Mouse (Mus musculus): ENCODE measurements around the gene Rab31. TPM values are rescaled to one million over a fixed set of nuclear protein-coding genes. Genes with fewer than 3 reads are reported as not detected.

The Rab31 gene
- polyA plus RNA-seq, 1 experiment: 60.7 TPM

- no peaks in the 10 kb centered on the region for H3K27me3 ChIP-seq (ENCODE audit: control insufficient read depth, insufficient read depth, insufficient read length)
- peaks cover 13% of the 10 kb centered on the region for H3K36me3 ChIP-seq (ENCODE audit: control insufficient read depth, insufficient read depth)
- no peak overlapping the region for H3K4me3 ChIP-seq
- no peak overlapping the region for H3K4me2 ChIP-seq (ENCODE audit: low read depth)
- no peak for TF ChIP-seq MYOD1 (IDR thresholded peaks at IDR 0.05; ENCODE audit: control insufficient read depth in 1 of 3, insufficient read length in 2 of 3, low read depth in 2 of 3)
- TF ChIP-seq SRF (IDR thresholded peaks at IDR 0.05; ENCODE audit: control insufficient read depth, insufficient read length, low read depth): no peak
- TF ChIP-seq POLR2A (IDR thresholded peaks at IDR 0.05; ENCODE audit: insufficient read length, low read depth): no peak
- TF ChIP-seq MAX (IDR thresholded peaks at IDR 0.05; ENCODE audit: low read depth): no peak
- no peak for TF ChIP-seq TCF3 (IDR thresholded peaks at IDR 0.05; ENCODE audit: insufficient read length, low read depth)
- TF ChIP-seq E2F4 (IDR thresholded peaks at IDR 0.05; ENCODE audit: insufficient read depth): no peak
- TF ChIP-seq TCF12 (IDR thresholded peaks at IDR 0.05; ENCODE audit: insufficient read depth, poor library complexity, severe bottlenecking): no peak
- no peak for TF ChIP-seq USF1 (IDR thresholded peaks at IDR 0.05; ENCODE audit: low read depth)
- no peak for TF ChIP-seq CEBPB (IDR thresholded peaks at IDR 0.05; ENCODE audit: insufficient read depth, poor library complexity, severe bottlenecking)
- no peak for TF ChIP-seq MYOG (IDR thresholded peaks at IDR 0.05; ENCODE audit: control insufficient read depth in 1 of 3, insufficient read depth in 1 of 3, insufficient read length in 2 of 3, low read depth in 2 of 3)
- TF ChIP-seq POLR2AphosphoS2 (IDR thresholded peaks at IDR 0.05; ENCODE audit: insufficient read length, low read depth): no peak
- H3ac ChIP-seq (ENCODE audit: control insufficient read depth, insufficient read length): no peak overlapping the region
- no peaks in the 10 kb centered on the region for H3K79me2 ChIP-seq (ENCODE audit: control insufficient read depth, insufficient read depth)
These were observed 122.0 kb downstream of the Rab31 start for GRCm38 (mm10) chr17:65650598-65650997.

- no peak overlapping the region for H3ac ChIP-seq (ENCODE audit: control insufficient read depth, insufficient read length)
- peaks cover 13% of the 10 kb centered on the region for H3K36me3 ChIP-seq (ENCODE audit: control insufficient read depth, insufficient read depth)
- H3K4me2 ChIP-seq (ENCODE audit: low read depth): no peak overlapping the region
- TF ChIP-seq MYOD1 (IDR thresholded peaks at IDR 0.05; ENCODE audit: control insufficient read depth in 1 of 3, insufficient read length in 2 of 3, low read depth in 2 of 3) (peak in 1 of 3 experiments; percentile 34), MYOG (IDR thresholded peaks at IDR 0.05; ENCODE audit: control insufficient read depth in 1 of 3, insufficient read depth in 1 of 3, insufficient read length in 2 of 3, low read depth in 2 of 3) (peak in 2 of 3 experiments; percentile 38 to 42), SRF (IDR thresholded peaks at IDR 0.05; ENCODE audit: control insufficient read depth, insufficient read length, low read depth) (no peak)
- no peak overlapping the region for H3K4me3 ChIP-seq
- H3K27me3 ChIP-seq (ENCODE audit: control insufficient read depth, insufficient read depth, insufficient read length): no peaks in the 10 kb centered on the region
- no peaks in the 10 kb centered on the region for H3K79me2 ChIP-seq (ENCODE audit: control insufficient read depth, insufficient read depth)
These were observed 123.4 kb downstream of the Rab31 start for GRCm38 (mm10) chr17:65649175-65649493.

- Histone ChIP-seq H3K79me2 (ENCODE audit: control insufficient read depth, insufficient read depth) (no peaks in the 10 kb centered on the region), H3ac (ENCODE audit: control insufficient read depth, insufficient read length) (no peak overlapping the region), H3K4me3 (no peak overlapping the region), H3K27me3 (ENCODE audit: control insufficient read depth, insufficient read depth, insufficient read length) (no peaks in the 10 kb centered on the region), H3K4me2 (ENCODE audit: low read depth) (no peak overlapping the region), H3K36me3 (ENCODE audit: control insufficient read depth, insufficient read depth) (peaks cover 13% of the 10 kb centered on the region)
- TF ChIP-seq MYOG (IDR thresholded peaks at IDR 0.05; ENCODE audit: control insufficient read depth in 1 of 3, insufficient read depth in 1 of 3, insufficient read length in 2 of 3, low read depth in 2 of 3) (peak in 1 of 3 experiments; percentile 18), POLR2A (IDR thresholded peaks at IDR 0.05; ENCODE audit: insufficient read length, low read depth) (peak; percentile 12), TCF3 (IDR thresholded peaks at IDR 0.05; ENCODE audit: insufficient read length, low read depth) (no peak), TCF12 (IDR thresholded peaks at IDR 0.05; ENCODE audit: insufficient read depth, poor library complexity, severe bottlenecking) (no peak), MYOD1 (IDR thresholded peaks at IDR 0.05; ENCODE audit: control insufficient read depth in 1 of 3, insufficient read length in 2 of 3, low read depth in 2 of 3) (peak in 1 of 3 experiments; percentile 17)
These were observed 124.0 kb downstream of the Rab31 start for GRCm38 (mm10) chr17:65648371-65649174.

GRCm38 (mm10) chr17:65647961-65648360 lies 124.6 kb downstream of the Rab31 start:
- no peak overlapping the region for H3K4me2 ChIP-seq (ENCODE audit: low read depth)
- H3K36me3 ChIP-seq (ENCODE audit: control insufficient read depth, insufficient read depth): peaks cover 8% of the 10 kb centered on the region
- no peaks in the 10 kb centered on the region for H3K79me2 ChIP-seq (ENCODE audit: control insufficient read depth, insufficient read depth)
- no peak overlapping the region for H3K4me3 ChIP-seq
- H3K27me3 ChIP-seq (ENCODE audit: control insufficient read depth, insufficient read depth, insufficient read length): no peaks in the 10 kb centered on the region
- no peak overlapping the region for H3ac ChIP-seq (ENCODE audit: control insufficient read depth, insufficient read length)
- TF ChIP-seq TCF3 (IDR thresholded peaks at IDR 0.05; ENCODE audit: insufficient read length, low read depth) (no peak), MYOG (IDR thresholded peaks at IDR 0.05; ENCODE audit: control insufficient read depth in 1 of 3, insufficient read depth in 1 of 3, insufficient read length in 2 of 3, low read depth in 2 of 3) (no peak), MAX (IDR thresholded peaks at IDR 0.05; ENCODE audit: low read depth) (no peak), TCF12 (IDR thresholded peaks at IDR 0.05; ENCODE audit: insufficient read depth, poor library complexity, severe bottlenecking) (no peak), E2F4 (IDR thresholded peaks at IDR 0.05; ENCODE audit: insufficient read depth) (no peak), MYOD1 (IDR thresholded peaks at IDR 0.05; ENCODE audit: control insufficient read depth in 1 of 3, insufficient read length in 2 of 3, low read depth in 2 of 3) (no peak), REST (IDR thresholded peaks at IDR 0.05; ENCODE audit: insufficient read depth, insufficient read length) (no peak)

GRCm38 (mm10) chr17:65647226-65647625 lies 125.3 kb downstream of the Rab31 start:
- TF ChIP-seq REST (IDR thresholded peaks at IDR 0.05; ENCODE audit: insufficient read depth, insufficient read length) (no peak), POLR2AphosphoS2 (IDR thresholded peaks at IDR 0.05; ENCODE audit: insufficient read length, low read depth) (no peak), TCF12 (IDR thresholded peaks at IDR 0.05; ENCODE audit: insufficient read depth, poor library complexity, severe bottlenecking) (no peak), CEBPB (IDR thresholded peaks at IDR 0.05; ENCODE audit: insufficient read depth, poor library complexity, severe bottlenecking) (no peak), MAX (IDR thresholded peaks at IDR 0.05; ENCODE audit: low read depth) (no peak), MYOG (IDR thresholded peaks at IDR 0.05; ENCODE audit: control insufficient read depth in 1 of 3, insufficient read depth in 1 of 3, insufficient read length in 2 of 3, low read depth in 2 of 3) (no peak), USF1 (IDR thresholded peaks at IDR 0.05; ENCODE audit: low read depth) (no peak), E2F4 (IDR thresholded peaks at IDR 0.05; ENCODE audit: insufficient read depth) (no peak), MYOD1 (IDR thresholded peaks at IDR 0.05; ENCODE audit: control insufficient read depth in 1 of 3, insufficient read length in 2 of 3, low read depth in 2 of 3) (no peak), POLR2A (IDR thresholded peaks at IDR 0.05; ENCODE audit: insufficient read length, low read depth) (no peak), SRF (IDR thresholded peaks at IDR 0.05; ENCODE audit: control insufficient read depth, insufficient read length, low read depth) (no peak), TCF3 (IDR thresholded peaks at IDR 0.05; ENCODE audit: insufficient read length, low read depth) (no peak)
- Histone ChIP-seq H3K4me2 (ENCODE audit: low read depth) (no peak overlapping the region), H3K79me2 (ENCODE audit: control insufficient read depth, insufficient read depth) (no peaks in the 10 kb centered on the region), H3K4me3 (no peak overlapping the region), H3K27me3 (ENCODE audit: control insufficient read depth, insufficient read depth, insufficient read length) (no peaks in the 10 kb centered on the region), H3ac (ENCODE audit: control insufficient read depth, insufficient read length) (no peak overlapping the region), H3K36me3 (ENCODE audit: control insufficient read depth, insufficient read depth) (peaks cover 6% of the 10 kb centered on the region)

Data from myocyte (in vitro differentiated cells).